Mouse (Mus musculus) megakaryocyte progenitor cell, adult 5-6 weeks (primary cell): ENCODE results near the gene Dlgap5. TPM values are rescaled to one million over a fixed set of nuclear protein-coding genes. Genes with fewer than 3 reads are reported as not detected.
"Not testable (repeated sequence)": the region's sequence is repeated elsewhere in the genome, so short reads cannot be mapped to it uniquely, and the experiment has no call there.

Source experiments
- ATAC-seq: replicated peaks from 2 replicates; pipeline ENCODE4 v1.8.0; 2016; ENCODE audit warnings: mild to moderate bottlenecking, moderate TSS enrichment, inconsistent platforms; ENCODE audit not compliant: poor library complexity
- total RNA-seq, 2 experiments: library from RNA; stranded (forward) in 1 of 2; stranded (reverse) in 1 of 2; fragments of 157-497, 149-512 nt in 1 of 2; fragments of 200-1000 nt in 1 of 2; gene quantifications; 2 replicates each; pipeline versions ENCODE4 v1.2.3 to v1.2.4; 2015 to 2017

Dlgap5 gene
- 44.2 and 53.5 TPM in 2 replicates for total RNA-seq (2015)
- 75.3 and 77.0 TPM in 2 replicates for total RNA-seq (2017)

- ATAC-seq: peak; percentile 99
Observed at GRCm38 (mm10) chr14:47417775-47418665, at the start of gene Dlgap5. Gene Dlgap5, minus strand, starts transcription at chr14:47418407.

GRCm38 (mm10) chr14:47465468-47466175 lies 47.4 kb upstream of the Dlgap5 start:
- no peak for ATAC-seq

GRCm38 (mm10) chr14:47464426-47464825 lies 46.2 kb upstream of the Dlgap5 start:
- ATAC-seq: no peak

- ATAC-seq: no peak
Observed at GRCm38 (mm10) chr14:47462877-47463460, 44.8 kb upstream of the Dlgap5 start.

- ATAC-seq: no peak
Observed at GRCm38 (mm10) chr14:47462453-47462852, 44.2 kb upstream of the Dlgap5 start.

- ATAC-seq: no peak
Observed at GRCm38 (mm10) chr14:47461997-47462396, 43.8 kb upstream of the Dlgap5 start.

- ATAC-seq: no peak
Observed at GRCm38 (mm10) chr14:47459556-47459955, 41.3 kb upstream of the Dlgap5 start.

- not testable (repeated sequence) for ATAC-seq
Observed at GRCm38 (mm10) chr14:47450121-47450520, 31.9 kb upstream of the Dlgap5 start, which contains the start of gene Fbxo34. Gene Fbxo34, plus strand, starts transcription at chr14:47450421.

GRCm38 (mm10) chr14:47445331-47446095 lies 27.3 kb upstream of the Dlgap5 start:
- ATAC-seq: 0 out of 2 replicates have a peak, but pooled peaks have one; percentile 23

- peak; percentile 78 for ATAC-seq
Observed at GRCm38 (mm10) chr14:47444907-47445306, 26.7 kb upstream of the Dlgap5 start.

GRCm38 (mm10) chr14:47438947-47439346 lies 20.7 kb upstream of the Dlgap5 start:
- no peak for ATAC-seq

- peak; percentile 76 for ATAC-seq
Observed at GRCm38 (mm10) chr14:47432987-47433386, 14.8 kb upstream of the Dlgap5 start.

GRCm38 (mm10) chr14:47422466-47422865 lies 4.3 kb upstream of the Dlgap5 start:
- ATAC-seq: no peak

GRCm38 (mm10) chr14:47421606-47422005 lies 3.4 kb upstream of the Dlgap5 start:
- no peak for ATAC-seq

GRCm38 (mm10) chr14:47419723-47420276 lies 1.6 kb upstream of the Dlgap5 start:
- no peak for ATAC-seq

- ATAC-seq: no peak
Observed at GRCm38 (mm10) chr14:47419034-47419625, 923 bp upstream of the Dlgap5 start.

GRCm38 (mm10) chr14:47418666-47418991 lies 422 bp upstream of the Dlgap5 start:
- ATAC-seq: no peak

- ATAC-seq: no peak
Observed at GRCm38 (mm10) chr14:47417346-47417745, 861 bp downstream of the Dlgap5 start.

GRCm38 (mm10) chr14:47406000-47406399 lies 12.2 kb downstream of the Dlgap5 start:
- ATAC-seq: no peak

GRCm38 (mm10) chr14:47402735-47403134 lies 15.5 kb downstream of the Dlgap5 start:
- no peak for ATAC-seq
